Mouse (Mus musculus): Measurements from ENCODE around the gene Dnhd1. TPM values are rescaled to one million over a fixed set of nuclear protein-coding genes. Genes with fewer than 3 reads are reported as not detected.
A peak's percentile ranks its signal among the peaks of the same experiment; 100 is the strongest.
"Not testable (repeated sequence)": the region's sequence is repeated elsewhere in the genome, so short reads cannot be mapped to it uniquely, and the experiment has no call there.

Dnhd1 gene
- total RNA-seq, 2 experiments from 2014 or later: 0.55 to 0.57 TPM

- intact Hi-C loops (cut with DNase I; ENCODE audit: low total_unique reads): loop anchor here (10.0 kb wide), 1 partner anchor 105 kb away; the partner anchor contains the start of gene Taf10
- DNase-seq: peak; percentile 40
Measured at GRCm38 (mm10) chr7:105639304-105639703, 11.3 kb upstream of the Dnhd1 start.

- intact Hi-C loops (cut with DNase I; ENCODE audit: low total_unique reads): loop anchor here (10.0 kb wide), 1 partner anchor 105 kb away; the partner anchor contains the start of gene Taf10
- no peak for DNase-seq
Measured at GRCm38 (mm10) chr7:105639756-105640155, 10.9 kb upstream of the Dnhd1 start, which contains the start of gene Timm10b. Timm10b (plus strand) TSS chr7:105640056.

GRCm38 (mm10) chr7:105640233-105640893 is 10.3 kb upstream of the Dnhd1 start, which contains the start of the genes Arfip2 and Gm45799:
Arfip2 (minus strand) TSS chr7:105640416.
Gm45799 (plus strand) TSS chr7:105640552.
- peak; percentile 96 for DNase-seq
- intact Hi-C loops (cut with DNase I; ENCODE audit: low total_unique reads): no loop called here

GRCm38 (mm10) chr7:105640894-105641255 is 9.8 kb upstream of the Dnhd1 start:
- intact Hi-C loops (cut with DNase I; ENCODE audit: low total_unique reads): no loop called here
- DNase-seq: no peak

- no peak for DNase-seq
- intact Hi-C loops (cut with DNase I; ENCODE audit: low total_unique reads): no loop called here
Measured at GRCm38 (mm10) chr7:105641936-105642335, 8.7 kb upstream of the Dnhd1 start.

- intact Hi-C loops (cut with DNase I; ENCODE audit: low total_unique reads): no loop called here
Measured at GRCm38 (mm10) chr7:105685541-105686197, 35.0 kb downstream of the Dnhd1 start.

GRCm38 (mm10) chr7:105690875-105691274 is 40.2 kb downstream of the Dnhd1 start:
- DNase-seq: no peak
- intact Hi-C loops (cut with DNase I; ENCODE audit: low total_unique reads): no loop called here

More at GRCm38 (mm10) chr7:105685541-105686197, 35.0 kb downstream of the Dnhd1 start:
- no peak for DNase-seq

- DNase-seq: no peak
- intact Hi-C loops (cut with DNase I; ENCODE audit: low total_unique reads): no loop called here
Measured at GRCm38 (mm10) chr7:105703184-105703583, 52.6 kb downstream of the Dnhd1 start.

- DNase-seq: no peak
- intact Hi-C loops (cut with DNase I; ENCODE audit: low total_unique reads): no loop called here
Measured at GRCm38 (mm10) chr7:105703816-105704215, 53.2 kb downstream of the Dnhd1 start.

- intact Hi-C loops (cut with DNase I; ENCODE audit: low total_unique reads): no loop called here
- no peak for DNase-seq
Measured at GRCm38 (mm10) chr7:105708733-105709132, 58.1 kb downstream of the Dnhd1 start.

- DNase-seq: no peak
- intact Hi-C loops (cut with DNase I; ENCODE audit: low total_unique reads): no loop called here
Measured at GRCm38 (mm10) chr7:105715366-105715765, 64.7 kb downstream of the Dnhd1 start.

GRCm38 (mm10) chr7:105721916-105722315 is 71.3 kb downstream of the Dnhd1 start:
- intact Hi-C loops (cut with DNase I; ENCODE audit: low total_unique reads): no loop called here
- DNase-seq: no peak

GRCm38 (mm10) chr7:105726144-105726979 is 75.7 kb downstream of the Dnhd1 start:
- intact Hi-C loops (cut with DNase I; ENCODE audit: low total_unique reads): loop anchor here (2.0 kb wide), 1 partner anchor 92 kb away; no protein-coding TSS in a partner anchor
- no peak for DNase-seq

- no peak for DNase-seq
- intact Hi-C loops (cut with DNase I; ENCODE audit: low total_unique reads): loop anchor here (2.0 kb wide), 1 partner anchor 92 kb away; no protein-coding TSS in a partner anchor
Measured at GRCm38 (mm10) chr7:105726980-105727325, 76.3 kb downstream of the Dnhd1 start.

- no peak for DNase-seq
- intact Hi-C loops (cut with DNase I; ENCODE audit: low total_unique reads): no loop called here
Measured at GRCm38 (mm10) chr7:105728701-105729428, 78.2 kb downstream of the Dnhd1 start.

- intact Hi-C loops (cut with DNase I; ENCODE audit: low total_unique reads): no loop called here
- no peak for DNase-seq
Measured at GRCm38 (mm10) chr7:105733836-105734235, 83.2 kb downstream of the Dnhd1 start.

GRCm38 (mm10) chr7:105734826-105735225 is 84.2 kb downstream of the Dnhd1 start:
- intact Hi-C loops (cut with DNase I; ENCODE audit: low total_unique reads): no loop called here

GRCm38 (mm10) chr7:105735464-105735863 is 84.8 kb downstream of the Dnhd1 start:
- DNase-seq; intact Hi-C loops (cut with DNase I; ENCODE audit: low total_unique reads): not testable (repeated sequence)

More at GRCm38 (mm10) chr7:105734826-105735225, 84.2 kb downstream of the Dnhd1 start:
- DNase-seq: no peak

GRCm38 (mm10) chr7:105736264-105736901 is 85.8 kb downstream of the Dnhd1 start, which contains the start of gene Ilk:
Ilk (plus strand) TSS chr7:105736592.
- intact Hi-C loops (cut with DNase I; ENCODE audit: low total_unique reads): no loop called here
- DNase-seq: peak; percentile 94
